Mouse (Mus musculus): Measurements from ENCODE around the gene Thoc7.
"Not testable (repeated sequence)": the region's sequence is repeated elsewhere in the genome, so short reads cannot be mapped to it uniquely, and the experiment has no call there.

Thoc7 gene

GRCm38 (mm10) chr14:13961401-13962112 is at the start of gene Thoc7, which contains the start of gene Atxn7:
Thoc7 (minus strand) TSS chr14:13961852.
Atxn7 (plus strand) TSS chr14:13961440.
- DNase-seq (ENCODE audit: low read depth, low spot score) = no peak

GRCm38 (mm10) chr14:14009712-14010111 is 48.1 kb upstream of the Thoc7 start:
- DNase-seq (ENCODE audit: low read depth, low spot score) = no peak

GRCm38 (mm10) chr14:14002771-14003170 is 41.1 kb upstream of the Thoc7 start:
- DNase-seq (ENCODE audit: low read depth, low spot score) = no peak

- DNase-seq (ENCODE audit: low read depth, low spot score) = no peak
Observed at GRCm38 (mm10) chr14:13995206-13996097, 33.8 kb upstream of the Thoc7 start.

GRCm38 (mm10) chr14:13990741-13991140 is 29.1 kb upstream of the Thoc7 start:
- no peak for DNase-seq (ENCODE audit: low read depth, low spot score)

GRCm38 (mm10) chr14:13988397-13988796 is 26.7 kb upstream of the Thoc7 start:
- no peak for DNase-seq (ENCODE audit: low read depth, low spot score)

- DNase-seq (ENCODE audit: low read depth, low spot score) = no peak
Observed at GRCm38 (mm10) chr14:13982174-13982573, 20.5 kb upstream of the Thoc7 start.

- peak; percentile 21 for DNase-seq (ENCODE audit: low read depth, low spot score)
Observed at GRCm38 (mm10) chr14:13981286-13981685, 19.6 kb upstream of the Thoc7 start.

- no peak for DNase-seq (ENCODE audit: low read depth, low spot score)
Observed at GRCm38 (mm10) chr14:13977498-13977897, 15.8 kb upstream of the Thoc7 start.

GRCm38 (mm10) chr14:13971644-13972234 is 10.1 kb upstream of the Thoc7 start:
- no peak for DNase-seq (ENCODE audit: low read depth, low spot score)

GRCm38 (mm10) chr14:13970513-13970912 is 8.9 kb upstream of the Thoc7 start:
- no peak for DNase-seq (ENCODE audit: low read depth, low spot score)

GRCm38 (mm10) chr14:13968476-13968875 is 6.8 kb upstream of the Thoc7 start:
- DNase-seq (ENCODE audit: low read depth, low spot score) = no peak

GRCm38 (mm10) chr14:13967607-13968006 is 6.0 kb upstream of the Thoc7 start:
- no peak for DNase-seq (ENCODE audit: low read depth, low spot score)

GRCm38 (mm10) chr14:13963527-13963926 is 1.9 kb upstream of the Thoc7 start:
- DNase-seq (ENCODE audit: low read depth, low spot score) = no peak

GRCm38 (mm10) chr14:13962476-13962875 is 824 bp upstream of the Thoc7 start:
- DNase-seq (ENCODE audit: low read depth, low spot score) = no peak

- DNase-seq (ENCODE audit: low read depth, low spot score) = no peak
Observed at GRCm38 (mm10) chr14:13960482-13961325, 948 bp downstream of the Thoc7 start.

GRCm38 (mm10) chr14:13960079-13960478 is 1.6 kb downstream of the Thoc7 start:
- no peak for DNase-seq (ENCODE audit: low read depth, low spot score)

- not testable (repeated sequence) for DNase-seq (ENCODE audit: low read depth, low spot score)
Observed at GRCm38 (mm10) chr14:13952151-13952550, 9.5 kb downstream of the Thoc7 start.

- DNase-seq (ENCODE audit: low read depth, low spot score) = no peak
Observed at GRCm38 (mm10) chr14:13950401-13950800, 11.3 kb downstream of the Thoc7 start.

GRCm38 (mm10) chr14:13948345-13948744 is 13.3 kb downstream of the Thoc7 start:
- DNase-seq (ENCODE audit: low read depth, low spot score) = no peak

GRCm38 (mm10) chr14:13944686-13945085 is 17.0 kb downstream of the Thoc7 start:
- DNase-seq (ENCODE audit: low read depth, low spot score) = no peak

GRCm38 (mm10) chr14:13934052-13934371 is 27.6 kb downstream of the Thoc7 start:
- DNase-seq (ENCODE audit: low read depth, low spot score) = no peak

Data from telencephalon, adult 2 months (tissue).